ENCODE assay signal across 16 mouse cellular contexts in genomic region chr19:58314631-58315030, GRCm38 (mm10).
"Had no signal": no experiment of that assay in that cellular context is flagged by ENCODE, and none has a peak within 500 bp of the region (broad histone marks: within the 10 kb centered on the region; RNA-seq: fewer than 3 reads in every experiment).

No protein-coding gene starts in this region.

- DNase-seq: lung, adult 18-20 months; lung, embryonic 14.5 days; lung, postnatal 10 days; lung, postnatal 4 days; midbrain, embryonic 14.5 days; right cerebral cortex, postnatal 14 days; thymus, adult 2 months; thymus, postnatal 14 days; thymus, postnatal 4 days had no signal

- H3K4me1 ChIP-seq: stomach, embryonic 15.5 days had no signal

- H3K27me3 ChIP-seq: midbrain, embryonic 12.5 days; neural tube, embryonic 13.5 days; neural tube, embryonic 15.5 days; stomach, embryonic 15.5 days had no signal

- H3K27ac ChIP-seq: midbrain, embryonic 10.5 days; midbrain, embryonic 12.5 days; neural tube, embryonic 13.5 days; neural tube, embryonic 15.5 days; stomach, embryonic 15.5 days; stomach, postnatal 0 days had no signal

- H3K36me3 ChIP-seq: neural tube, embryonic 15.5 days; stomach, embryonic 15.5 days had no signal

- H3K4me3 ChIP-seq: midbrain, embryonic 10.5 days; midbrain, embryonic 12.5 days; myocyte; neural tube, embryonic 13.5 days; neural tube, embryonic 15.5 days; stomach, embryonic 15.5 days had no signal

- H3K9ac ChIP-seq: lung, embryonic 14.5 days; midbrain, embryonic 12.5 days; neural tube, embryonic 13.5 days; neural tube, embryonic 15.5 days; stomach, embryonic 15.5 days had no signal
